Mouse (Mus musculus) E14TG2a.4 (cell line): ENCODE measurements around the gene Muc5b.

Source experiments
- H3K27me3 ChIP-seq: 2 replicates; pipeline ENCODE4 v1.6.1; 2014; ENCODE audit warnings: low read length, control low read depth; ENCODE audit not compliant: insufficient read depth
- H3K36me3 ChIP-seq: 2 replicates; pipeline ENCODE4 v1.6.1; 2014; ENCODE audit warnings: low read length, control low read depth; ENCODE audit not compliant: insufficient read depth
- H3K4me1 ChIP-seq: replicated peaks from 2 replicates; pipeline ENCODE4 v1.6.1; 2014; ENCODE audit warnings: low read depth, low read length, control low read depth
- H3K4me3 ChIP-seq: replicated peaks from 2 replicates; pipeline ENCODE4 v1.5.1; 2014; ENCODE audit warnings: mild to moderate bottlenecking, low read length
- H3K9me3 ChIP-seq: 2 replicates; pipeline ENCODE4 v1.6.1; 2014; ENCODE audit warnings: low read length, control low read depth
- CTCF ChIP-seq: conservative IDR thresholded peaks from 2 replicates; pipeline ENCODE4 v1.5.1; 2014; ENCODE audit warnings: low read length
- NANOG ChIP-seq: IDR thresholded peaks from 2 replicates; pipeline ENCODE4 v1.6.1; 2014; ENCODE audit warnings: borderline replicate concordance, low read length, mixed read lengths
- POU5F1 ChIP-seq: IDR thresholded peaks from 2 replicates; pipeline ENCODE4 v1.6.1; 2014; ENCODE audit warnings: low read length, borderline replicate concordance

Muc5b gene

GRCm38 (mm10) chr7:141870553-141870952 is 31.7 kb downstream of the Muc5b start:
- H3K4me1 ChIP-seq, result no peaks in the 10 kb centered on the region
- H3K9me3 ChIP-seq, result no peaks in the 10 kb centered on the region
- TF ChIP-seq NANOG (no peak), POU5F1 (no peak), CTCF (no peak)
- H3K4me3 ChIP-seq, result no peak overlapping the region
- peaks cover 28% of the 10 kb centered on the region for H3K36me3 ChIP-seq
- H3K27me3 ChIP-seq, result no peaks in the 10 kb centered on the region

DNA sequence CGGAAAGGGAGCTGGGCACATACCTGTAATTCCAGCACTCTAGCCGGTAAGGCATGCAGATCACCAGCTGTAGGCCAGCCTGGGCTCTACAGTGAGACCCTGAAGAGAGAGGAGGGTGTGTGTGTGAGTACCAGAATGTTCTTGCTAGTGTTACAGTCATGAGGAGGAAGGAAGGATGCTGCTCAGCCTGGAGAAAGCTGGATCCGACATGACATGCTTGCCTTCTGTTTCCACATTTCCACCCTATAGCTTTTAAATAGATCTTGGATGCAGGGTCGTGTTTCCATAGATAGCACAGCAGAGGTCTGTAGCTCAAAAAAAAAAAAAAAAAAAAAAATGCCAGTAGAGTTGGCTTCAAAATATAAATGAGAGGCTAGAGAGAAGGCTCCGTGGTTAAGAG is 36.0 kb downstream of the Muc5b start:
- 0 out of 2 replicates have a peak, but pooled peaks cover 1% of the 10 kb centered on the region for H3K9me3 ChIP-seq
- TF ChIP-seq CTCF (no peak), NANOG (no peak), POU5F1 (no peak)
- H3K4me3 ChIP-seq, result no peak overlapping the region
- peaks cover 60% of the 10 kb centered on the region for H3K36me3 ChIP-seq
- no peaks in the 10 kb centered on the region for H3K4me1 ChIP-seq
- H3K27me3 ChIP-seq, result no peaks in the 10 kb centered on the region

DNA sequence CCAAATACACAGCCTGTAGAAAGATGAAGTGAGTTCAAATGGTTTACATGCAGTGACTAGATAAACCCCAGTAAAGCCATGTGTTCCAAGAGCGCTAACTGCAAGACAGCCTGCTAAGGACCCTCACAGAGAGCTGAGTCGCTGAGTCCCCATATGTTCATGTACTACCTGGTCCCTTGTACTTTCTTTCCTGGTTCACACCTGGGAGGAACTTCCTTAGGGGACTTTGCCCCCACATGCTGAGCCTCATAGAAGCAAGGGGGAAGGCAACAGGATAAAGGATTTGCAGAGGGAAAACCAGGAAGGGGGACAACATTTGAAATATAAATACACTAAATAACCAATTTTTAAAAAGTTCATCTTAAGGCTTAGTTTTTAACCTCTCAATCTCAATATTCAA is 39.9 kb downstream of the Muc5b start:
- Histone ChIP-seq H3K9me3 (0 out of 2 replicates have a peak, but pooled peaks cover 3% of the 10 kb centered on the region), H3K27me3 (no peaks in the 10 kb centered on the region), H3K4me3 (no peak overlapping the region), H3K36me3 (peaks cover 84% of the 10 kb centered on the region), H3K4me1 (no peaks in the 10 kb centered on the region)
- TF ChIP-seq CTCF (no peak), NANOG (no peak), POU5F1 (no peak)

DNA sequence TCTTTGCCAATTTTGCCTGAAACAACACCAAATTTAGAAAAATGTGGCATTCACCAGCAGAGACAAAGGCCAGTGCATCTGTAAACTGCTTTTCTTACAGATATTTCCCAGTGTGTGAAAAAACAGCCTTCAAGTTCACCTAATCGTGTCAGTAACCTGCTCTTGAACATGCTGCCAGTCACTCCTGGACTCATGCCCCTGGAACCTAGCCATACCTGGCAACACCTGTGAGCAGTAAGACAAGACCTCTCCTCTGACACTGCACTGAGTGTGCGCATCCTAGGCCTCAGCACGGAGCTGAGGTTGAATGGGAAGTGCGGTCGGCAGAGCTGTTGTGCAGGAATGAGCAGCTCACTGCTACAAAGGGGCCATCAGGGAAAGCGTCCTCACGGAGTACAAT is 53.3 kb downstream of the Muc5b start:
- no peaks in the 10 kb centered on the region for H3K9me3 ChIP-seq
- peaks cover 87% of the 10 kb centered on the region for H3K36me3 ChIP-seq
- H3K4me1 ChIP-seq, result no peaks in the 10 kb centered on the region
- H3K4me3 ChIP-seq, result no peak overlapping the region
- no peaks in the 10 kb centered on the region for H3K27me3 ChIP-seq
- TF ChIP-seq CTCF (no peak), NANOG (no peak), POU5F1 (no peak)

DNA sequence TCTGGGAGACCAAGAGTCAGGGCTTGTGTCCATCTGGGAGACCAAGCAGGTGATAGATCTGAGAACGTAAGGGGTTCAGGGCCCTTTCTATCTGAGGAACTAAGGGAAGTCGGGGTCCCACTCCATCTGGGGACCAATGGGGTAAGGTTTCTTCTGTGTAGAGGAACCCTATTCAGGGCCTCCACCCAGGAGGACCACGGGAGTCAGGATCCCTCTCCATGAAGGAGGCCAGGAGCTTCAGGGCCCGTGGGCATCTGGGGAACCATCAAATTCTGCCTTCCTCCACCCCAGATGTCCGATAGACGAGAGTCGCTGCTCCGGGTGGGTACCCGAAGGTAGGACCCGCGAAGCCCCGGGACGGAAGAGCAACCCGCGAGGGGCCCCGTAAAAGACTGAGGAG is 63.0 kb downstream of the Muc5b start:
- Histone ChIP-seq H3K36me3 (peaks cover 27% of the 10 kb centered on the region), H3K4me3 (peak overlapping the region; percentile 96)
- TF ChIP-seq POU5F1 (no peak), NANOG (no peak), CTCF (no peak)

DNA sequence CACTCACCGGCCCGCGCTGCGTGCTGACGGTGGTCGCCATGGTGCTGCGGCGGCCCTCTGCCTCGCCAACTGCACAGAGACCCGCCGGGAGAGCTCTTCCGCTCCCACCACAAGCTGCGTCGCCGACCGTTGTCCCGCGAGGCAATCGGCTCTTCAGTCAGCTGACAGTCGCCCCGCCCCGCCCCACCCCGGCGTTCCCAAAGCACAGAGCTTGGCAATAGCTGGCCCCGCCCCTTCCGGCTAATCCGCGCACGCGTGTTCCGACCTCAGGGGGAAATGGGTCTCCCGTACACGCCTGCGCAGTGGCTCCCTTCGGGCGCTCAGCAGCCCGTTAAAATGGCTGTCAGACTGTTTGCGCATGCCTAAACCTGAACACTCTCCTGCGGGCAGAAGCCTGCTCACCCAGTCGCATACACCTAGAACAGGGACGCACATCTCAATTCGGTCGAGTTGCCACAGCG is 63.4 kb downstream of the Muc5b start:
- H3K27me3 ChIP-seq, result no peaks in the 10 kb centered on the region
- H3K4me1 ChIP-seq, result peaks cover 30% of the 10 kb centered on the region
- TF ChIP-seq POU5F1 (no peak), CTCF (no peak), NANOG (no peak)
- no peaks in the 10 kb centered on the region for H3K9me3 ChIP-seq
- H3K36me3 ChIP-seq, result peaks cover 22% of the 10 kb centered on the region
- peak overlapping the region; percentile 96 for H3K4me3 ChIP-seq

More for the DNA sequence above, 63.0 kb downstream of the Muc5b start:
- Histone ChIP-seq H3K9me3 (no peaks in the 10 kb centered on the region), H3K27me3 (no peaks in the 10 kb centered on the region), H3K4me1 (peaks cover 30% of the 10 kb centered on the region)

DNA sequence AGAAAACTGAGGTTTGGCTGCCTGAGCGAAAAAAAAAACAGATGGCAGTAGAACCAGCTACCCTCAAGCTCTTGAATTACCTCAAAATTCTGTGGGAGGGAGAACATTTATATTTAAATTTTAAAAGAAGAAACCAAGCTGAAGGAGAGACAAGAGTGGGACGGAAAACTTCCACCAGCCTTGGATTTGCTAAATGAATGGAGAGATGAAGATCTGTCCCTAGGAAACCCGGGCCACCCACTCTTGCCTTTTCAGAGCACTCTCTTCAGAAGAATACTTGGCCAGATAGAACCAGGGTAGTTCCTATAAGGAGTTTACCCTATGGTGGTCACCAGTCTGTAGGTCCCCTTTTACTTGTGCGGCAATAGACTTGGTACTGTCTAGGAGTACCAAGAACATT is 63.9 kb downstream of the Muc5b start:
- Histone ChIP-seq H3K9me3 (no peaks in the 10 kb centered on the region), H3K27me3 (no peaks in the 10 kb centered on the region), H3K4me1 (peaks cover 30% of the 10 kb centered on the region), H3K4me3 (peak overlapping the region; percentile 96), H3K36me3 (peaks cover 19% of the 10 kb centered on the region)
- TF ChIP-seq NANOG (no peak), CTCF (no peak), POU5F1 (no peak)

DNA sequence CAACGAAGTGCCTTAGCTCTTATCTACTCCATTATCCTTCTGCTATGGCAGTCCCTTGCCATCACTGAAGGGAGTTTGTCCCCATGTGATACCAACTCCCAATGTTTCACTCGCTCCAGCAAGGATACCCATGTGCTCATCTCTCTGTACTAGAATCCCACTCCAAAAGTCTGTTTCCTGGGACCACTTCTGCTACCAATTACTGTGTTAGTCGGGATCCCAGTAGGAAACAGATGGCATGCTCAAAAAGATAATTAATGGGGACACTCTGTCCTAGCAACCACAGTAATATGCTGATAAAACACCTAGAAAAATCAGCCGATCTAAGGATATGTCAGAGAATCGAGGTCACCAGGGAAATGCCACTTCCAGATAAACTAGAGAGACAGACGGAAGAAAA is 69.7 kb downstream of the Muc5b start:
- Histone ChIP-seq H3K4me1 (no peaks in the 10 kb centered on the region), H3K36me3 (no peaks in the 10 kb centered on the region), H3K27me3 (peaks cover 15% of the 10 kb centered on the region; the same call in 1 of the 2 replicates), H3K4me3 (no peak overlapping the region), H3K9me3 (no peaks in the 10 kb centered on the region)
- TF ChIP-seq POU5F1 (no peak), CTCF (no peak), NANOG (no peak)

DNA sequence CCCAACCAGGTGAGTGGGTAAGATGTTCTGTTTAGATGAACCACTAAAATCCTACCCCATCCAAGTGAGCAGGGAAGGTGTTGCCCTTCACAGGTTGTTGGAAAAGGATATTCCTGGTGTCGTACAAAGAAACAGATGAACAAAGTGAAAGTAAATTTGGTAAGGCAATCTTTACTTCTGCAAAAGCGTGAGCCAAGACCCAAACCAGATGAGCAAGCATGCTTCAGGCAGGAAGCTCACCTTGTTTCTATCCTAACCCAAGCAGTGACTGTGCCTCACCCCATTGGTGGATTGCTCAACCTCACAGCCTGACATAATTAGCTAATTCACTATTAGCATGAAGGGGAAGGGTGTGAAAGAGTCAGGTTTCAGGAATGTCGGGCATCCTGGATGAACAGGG is 72.4 kb downstream of the Muc5b start:
- TF ChIP-seq CTCF (no peak), NANOG (no peak), POU5F1 (no peak)
- H3K36me3 ChIP-seq, result no peaks in the 10 kb centered on the region
- H3K9me3 ChIP-seq, result no peaks in the 10 kb centered on the region
- no peaks in the 10 kb centered on the region for H3K4me1 ChIP-seq
- no peak overlapping the region for H3K4me3 ChIP-seq
- peaks cover 15% of the 10 kb centered on the region; the same call in 1 of the 2 replicates for H3K27me3 ChIP-seq
